Mouse (Mus musculus) olfactory bulb, adult 2 months (tissue): ENCODE data around the gene Immp1l.

ENCODE experiments used
- CTCF ChIP-seq: fragments of 200-500 bp; IDR thresholded peaks from 2 replicates; pipeline ENCODE4 v1.5.1; 2012; ENCODE audit warnings: low read depth, mild to moderate bottlenecking, low read length, moderate library complexity; ENCODE audit not compliant: insufficient read depth
- POLR2A ChIP-seq: fragments of 200-500 bp; IDR thresholded peaks from 2 replicates; pipeline ENCODE4 v1.6.1; 2012; ENCODE audit warnings: mild to moderate bottlenecking, low read depth, low read length, moderate library complexity; ENCODE audit not compliant: insufficient read depth

DNA sequence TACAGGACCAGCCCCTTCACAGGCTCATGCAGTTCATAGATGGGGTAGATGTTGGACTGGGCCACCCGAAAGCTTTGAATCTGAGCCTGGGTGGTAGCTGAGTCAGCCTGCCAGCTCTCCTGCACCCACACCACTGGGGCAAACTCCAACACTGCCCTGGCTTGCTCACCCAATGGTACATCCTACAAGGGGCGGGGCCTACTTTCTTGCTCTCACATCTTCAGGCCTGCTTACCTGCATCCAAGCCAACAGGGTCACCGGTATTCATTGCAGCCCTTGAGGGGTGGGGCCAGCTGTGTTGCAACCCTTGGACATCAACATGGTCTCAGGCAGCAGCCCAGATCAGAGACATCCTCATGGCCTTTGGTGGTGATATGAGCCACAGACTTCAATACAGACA, 6.2 kb downstream of the Immp1l start:
- TF ChIP-seq CTCF, result no peak
- TF ChIP-seq POLR2A, result no peak
